In the genomic region with DNA sequence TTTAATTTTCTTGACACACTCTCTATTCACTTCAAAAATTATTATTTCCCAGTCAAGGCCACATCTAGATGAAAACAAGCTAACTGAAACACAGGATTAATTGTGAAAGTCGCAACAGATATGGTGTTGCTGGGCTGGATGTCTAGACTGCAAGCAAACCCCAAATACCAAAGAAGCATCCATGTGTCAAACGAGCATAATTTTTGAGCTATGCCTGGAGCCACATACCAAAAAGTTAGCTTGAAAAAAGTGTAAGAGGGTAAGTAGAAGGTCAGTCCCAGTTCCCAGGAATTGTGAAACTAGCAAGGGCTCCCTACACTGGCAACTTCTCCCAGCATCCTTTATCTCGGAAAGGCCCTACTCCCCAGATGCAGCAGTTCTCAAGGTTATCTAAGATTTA, we compare ENCODE assay signal across 8 mouse cellular contexts. TPM values are rescaled to one million over a fixed set of nuclear protein-coding genes. Genes with fewer than 3 reads are reported as not detected.
A peak's percentile ranks its signal among the peaks of the same experiment; 100 is the strongest.
DNase-seq lines count a peak whose midpoint lies in the region; ATAC-seq and TF ChIP-seq lines count a peak whose summit lies in the region.

No protein-coding gene starts in this region.

- no peak for TF ChIP-seq POLR2A in bone marrow macrophage, adult 2 months (IDR thresholded peaks at IDR 0.05; ENCODE audit: borderline replicate concordance, low read depth, low read length)

- H3K4me3 ChIP-seq in heart, embryonic 15.5 days: peak overlapping the region; percentile 75
- H3K4me3 ChIP-seq in bone marrow macrophage, adult 2 months (ENCODE audit: insufficient read depth, low read length): peak overlapping the region; percentile 98
- H3K4me3 ChIP-seq in intestine, embryonic 14.5 days (ENCODE audit: low read depth, low read length): peak overlapping the region; percentile 68
- peak overlapping the region; percentile 94 for H3K4me3 ChIP-seq in midbrain, embryonic 13.5 days (replicated peaks)
- no peak overlapping the region for H3K4me3 ChIP-seq in left cerebral cortex, adult 2 months

- no peak overlapping the region for H3K27ac ChIP-seq in heart, embryonic 15.5 days
- H3K27ac ChIP-seq in bone marrow macrophage, adult 2 months (ENCODE audit: insufficient read depth, low read depth, low read length): no peak overlapping the region
- no peak overlapping the region for H3K27ac ChIP-seq in intestine, embryonic 14.5 days (ENCODE audit: low read depth)
- H3K27ac ChIP-seq in midbrain, embryonic 13.5 days: no peak overlapping the region
- H3K27ac ChIP-seq in left cerebral cortex, adult 2 months: no peak overlapping the region

- peaks cover 7% of the 10 kb centered on the region for H3K4me1 ChIP-seq in heart, embryonic 15.5 days (replicated peaks)
- H3K4me1 ChIP-seq in bone marrow macrophage, adult 2 months (ENCODE audit: control insufficient read depth, insufficient read depth, low read length): peaks cover 14% of the 10 kb centered on the region
- H3K4me1 ChIP-seq in intestine, embryonic 14.5 days (replicated peaks; ENCODE audit: control insufficient read depth, insufficient read depth, low read length): peaks cover 13% of the 10 kb centered on the region; the same call in 1 of the 2 replicates
- H3K4me1 ChIP-seq in midbrain, embryonic 13.5 days (replicated peaks): peaks cover 32% of the 10 kb centered on the region

- intact Hi-C loops in heart, postnatal 36 days (cut with DNase I): loop anchor here (1.0 to 10.0 kb wide), 3 partner anchors 48 to 161 kb away; partner anchors contain the start of genes Dennd5b and Ipo8
- intact Hi-C loops in left cerebral cortex, adult 2 months (cut with DNase I): no loop called here

- WGBS in heart, embryonic 15.5 days: 28% methylated on average over 3 of the region's 3 CpGs
- WGBS in intestine, embryonic 14.5 days: 20% methylated on average over 3 of the region's 3 CpGs
- WGBS in midbrain, embryonic 13.5 days: 10% methylated on average over 3 of the region's 3 CpGs

- no peaks in the 10 kb centered on the region for H3K9me3 ChIP-seq in heart, embryonic 15.5 days (replicated peaks)
- no peaks in the 10 kb centered on the region for H3K9me3 ChIP-seq in intestine, embryonic 14.5 days (ENCODE audit: control insufficient read depth, low read length)
- no peaks in the 10 kb centered on the region for H3K9me3 ChIP-seq in midbrain, embryonic 13.5 days

- no peak overlapping the region for H3K9ac ChIP-seq in heart, embryonic 15.5 days
- H3K9ac ChIP-seq in intestine, embryonic 14.5 days (ENCODE audit: low read length): peak overlapping the region; percentile 97
- H3K9ac ChIP-seq in midbrain, embryonic 13.5 days (replicated peaks): peak overlapping the region; percentile 93

- H3K4me2 ChIP-seq in heart, embryonic 15.5 days: peak overlapping the region; percentile 81
- peak overlapping the region; percentile 77 for H3K4me2 ChIP-seq in intestine, embryonic 14.5 days (ENCODE audit: low read length)
- peak overlapping the region; percentile 70 for H3K4me2 ChIP-seq in midbrain, embryonic 13.5 days (replicated peaks)

- no peaks in the 10 kb centered on the region for H3K36me3 ChIP-seq in heart, embryonic 15.5 days
- peaks cover 11% of the 10 kb centered on the region; the same call in 1 of the 2 replicates for H3K36me3 ChIP-seq in intestine, embryonic 14.5 days (ENCODE audit: control insufficient read depth, insufficient read depth, low read length)
- no peaks in the 10 kb centered on the region for H3K36me3 ChIP-seq in midbrain, embryonic 13.5 days

- no peaks in the 10 kb centered on the region for H3K27me3 ChIP-seq in heart, embryonic 15.5 days
- H3K27me3 ChIP-seq in intestine, embryonic 14.5 days (replicated peaks; ENCODE audit: control insufficient read depth, insufficient read depth, low read length): no peaks in the 10 kb centered on the region
- H3K27me3 ChIP-seq in midbrain, embryonic 13.5 days: no peaks in the 10 kb centered on the region

- no peak for TF ChIP-seq CTCF in bone marrow macrophage, adult 2 months (IDR thresholded peaks at IDR 0.05; ENCODE audit: low read depth, low read length)
- no peak for TF ChIP-seq CTCF in left cerebral cortex, adult 2 months (IDR thresholded peaks at IDR 0.05)

- ATAC-seq in heart, embryonic 15.5 days (replicated peaks; ENCODE audit: insufficient number of reproducible peaks, insufficient read depth, low FRiP score, low read depth): no peak
- ATAC-seq in intestine, embryonic 14.5 days (replicated peaks; ENCODE audit: low FRiP score, low TSS enrichment, low read depth): no peak
- no peak for ATAC-seq in midbrain, embryonic 13.5 days

- no peak for DNase-seq in heart, postnatal 36 days
- peak; percentile 57 for DNase-seq in intestine, embryonic 14.5 days (ENCODE audit: low spot score)
- no peak for DNase-seq in left cerebral cortex, adult 2 months (ENCODE audit: extremely low spot score in 1 of 2, low spot score in 2 of 2)
- no peak for DNase-seq in cerebellum, adult 11-12 months
- DNase-seq in right cerebral cortex, adult 2 months (ENCODE audit: low spot score in 2 of 2): no peak

RNA-seq across cellular contexts. Expression of gene Sinhcaf, which starts 2.6 kb away (rescaled TPM):
- polyA plus RNA-seq in heart, embryonic 15.5 days (2015; fragmentation: Nextera tagmentation; extraction: Ambion mirVana): 44.6 and 54.0 TPM in 2 replicates
- total RNA-seq in heart, postnatal 36 days (2021): 1 to 10 TPM; 1.9 to 5.6 TPM
- 10.2 and 10.9 TPM in 2 replicates for polyA plus RNA-seq in bone marrow macrophage, adult 2 months (2012; ENCODE audit: insufficient read depth, insufficient read length, missing spikeins)
- 131 and 150 TPM in 2 replicates for polyA plus RNA-seq in intestine, embryonic 14.5 days (2014; fragmentation: Nextera tagmentation; extraction: Ambion mirVana)
- 141 and 156 TPM in 2 replicates for polyA plus RNA-seq in midbrain, embryonic 13.5 days (2015; fragmentation: Nextera tagmentation; extraction: Ambion mirVana)
- total RNA-seq in left cerebral cortex, adult 2 months (2021): 1 to 10 TPM; 3.3 to 4.4 TPM

RNA-seq across cellular contexts. Expression of gene Caprin2, which starts 47.7 kb away (rescaled TPM):
- polyA plus RNA-seq in heart, embryonic 15.5 days (2015; fragmentation: Nextera tagmentation; extraction: Ambion mirVana): 10.7 and 12.7 TPM in 2 replicates
- total RNA-seq in heart, postnatal 36 days (2021): 1 to 10 TPM; 4.6 to 5.3 TPM
- 8.3 and 9.5 TPM in 2 replicates for polyA plus RNA-seq in bone marrow macrophage, adult 2 months (2012; ENCODE audit: insufficient read depth, insufficient read length, missing spikeins)
- 11.4 and 13.7 TPM in 2 replicates for polyA plus RNA-seq in intestine, embryonic 14.5 days (2014; fragmentation: Nextera tagmentation; extraction: Ambion mirVana)
- 14.5 and 17.1 TPM in 2 replicates for polyA plus RNA-seq in midbrain, embryonic 13.5 days (2015; fragmentation: Nextera tagmentation; extraction: Ambion mirVana)
- 1 to 10 TPM; 7.7 to 8.0 TPM for total RNA-seq in left cerebral cortex, adult 2 months (2021)
